Mouse (Mus musculus) liver, postnatal 0 days (tissue): Measurements from ENCODE around the gene Ano10.

Experiments
- CTCF ChIP-seq: sonication (generic); IDR thresholded peaks from 2 replicates; pipeline ENCODE4 v1.5.1; 2016; ENCODE audit warnings: antibody characterized with exemption, low read depth
- EP300 ChIP-seq: IDR thresholded peaks from 2 replicates; pipeline ENCODE4 v1.6.1; 2016; ENCODE audit warnings: antibody characterized with exemption, low read depth, mild to moderate bottlenecking

- TF ChIP-seq CTCF (no peak), EP300 (no peak)
These were observed 22.4 kb downstream of the Ano10 start for GRCm38 (mm10) chr9:122271866-122272265.
